Mouse (Mus musculus) testis, adult 2 months (tissue): ENCODE results near the gene Zfp367. TPM values are rescaled to one million over a fixed set of nuclear protein-coding genes. Genes with fewer than 3 reads are reported as not detected.
A peak's percentile ranks its signal among the peaks of the same experiment; 100 is the strongest.

Experiments
- H3K27ac ChIP-seq: fragments of 200-500 bp; 2 replicates; pipeline ENCODE4 v1.5.1; 2012; ENCODE audit warnings: low read depth, low read length; ENCODE audit not compliant: control insufficient read depth, insufficient read depth
- H3K27me3 ChIP-seq: fragments of 200-500 bp; 2 replicates; pipeline ENCODE4 v1.6.1; 2012; ENCODE audit warnings: mild to moderate bottlenecking, low read length, moderate library complexity; ENCODE audit not compliant: control insufficient read depth, insufficient read depth
- H3K36me3 ChIP-seq: fragments of 200-500 bp; 2 replicates; pipeline ENCODE4 v1.6.1; 2012; ENCODE audit warnings: mild to moderate bottlenecking, low read length; ENCODE audit not compliant: control insufficient read depth, insufficient read depth
- H3K4me1 ChIP-seq: fragments of 200-500 bp; 2 replicates; pipeline ENCODE4 v1.6.1; 2012; ENCODE audit warnings: low read length; ENCODE audit not compliant: control insufficient read depth, insufficient read depth
- H3K4me3 ChIP-seq: fragments of 200-500 bp; 2 replicates; pipeline ENCODE4 v1.5.1; 2012; ENCODE audit warnings: low read depth, mild to moderate bottlenecking, low read length, moderate library complexity, mixed read lengths; ENCODE audit not compliant: control insufficient read depth
- CTCF ChIP-seq: fragments of 200-500 bp; IDR thresholded peaks from 2 replicates; pipeline ENCODE4 v1.5.1; 2012; ENCODE audit warnings: low read depth, mild to moderate bottlenecking, inconsistent platforms, low read length, moderate library complexity; ENCODE audit not compliant: control insufficient read depth, insufficient read depth, insufficient replicate concordance
- POLR2A ChIP-seq: fragments of 200-500 bp; IDR thresholded peaks from 2 replicates; pipeline ENCODE4 v1.6.1; 2012; ENCODE audit warnings: low read depth, mild to moderate bottlenecking, inconsistent platforms, low read length, moderate library complexity; ENCODE audit not compliant: control insufficient read depth
- polyA plus RNA-seq: library from polyadenylated mRNA; depleted of rRNA; stranded (reverse); fragments of >200 nt; gene quantifications from 2 replicates; pipeline ENCODE4 v1.2.3, GENCODE M21; 2012; rRNA removed

The Zfp367 gene
- polyA plus RNA-seq, 1 experiment: 29.3 TPM

- no peak for TF ChIP-seq CTCF
- no peak for TF ChIP-seq POLR2A
- no peaks in the 10 kb centered on the region for H3K27me3 ChIP-seq
- no peaks in the 10 kb centered on the region for H3K4me1 ChIP-seq
- H3K4me3 ChIP-seq: no peak overlapping the region
- no peaks in the 10 kb centered on the region for H3K36me3 ChIP-seq
- no peak overlapping the region for H3K27ac ChIP-seq
These were observed 62.7 kb downstream of the Zfp367 start for GRCm38 (mm10) chr13:64090278-64090677.

GRCm38 (mm10) chr13:64089130-64089529 is 63.9 kb downstream of the Zfp367 start, which contains the start of gene Hsd17b3:
Gene Hsd17b3 (minus strand): TSS chr13:64089230.
- H3K27ac ChIP-seq: peak within 1 kb of the TSS; percentile 64
- TF ChIP-seq CTCF (no peak), POLR2A (no peak)
- H3K4me3 ChIP-seq: no peak within 1 kb of the TSS
- H3K27me3 ChIP-seq: no peaks in the 10 kb centered on the region
- H3K4me1 ChIP-seq: no peaks in the 10 kb centered on the region
- H3K36me3 ChIP-seq: no peaks in the 10 kb centered on the region

- Histone ChIP-seq H3K27ac (peak overlapping the region; percentile 64), H3K36me3 (no peaks in the 10 kb centered on the region), H3K4me1 (no peaks in the 10 kb centered on the region), H3K4me3 (no peak overlapping the region), H3K27me3 (no peaks in the 10 kb centered on the region)
- TF ChIP-seq POLR2A (no peak), CTCF (no peak)
These were observed 64.9 kb downstream of the Zfp367 start for GRCm38 (mm10) chr13:64088057-64088456.

- Histone ChIP-seq H3K27me3 (no peaks in the 10 kb centered on the region), H3K4me1 (peaks cover 9% of the 10 kb centered on the region), H3K4me3 (no peak overlapping the region), H3K27ac (no peak overlapping the region), H3K36me3 (no peaks in the 10 kb centered on the region)
- TF ChIP-seq CTCF: no peak
- no peak for TF ChIP-seq POLR2A
These were observed 67.0 kb downstream of the Zfp367 start for GRCm38 (mm10) chr13:64086036-64086435.

- H3K4me1 ChIP-seq: peaks cover 12% of the 10 kb centered on the region
- no peak for TF ChIP-seq CTCF
- no peak for TF ChIP-seq POLR2A
- H3K27ac ChIP-seq: no peak overlapping the region; the same call in 1 of the 2 replicates
- no peaks in the 10 kb centered on the region for H3K36me3 ChIP-seq
- no peak overlapping the region for H3K4me3 ChIP-seq
- H3K27me3 ChIP-seq: no peaks in the 10 kb centered on the region
These were observed 69.7 kb downstream of the Zfp367 start for GRCm38 (mm10) chr13:64083331-64083730.

Other genes with a start within 250 kb of the Zfp367 start
- gene Hsd17b3, start 64.0 kb downstream of the Zfp367 start, polyA plus RNA-seq: 16.4 and 27.2 TPM in 2 replicates
- gene Slc35d2, start 23.8 kb downstream of the Zfp367 start, polyA plus RNA-seq: 0.79 and 1.1 TPM in 2 replicates
- gene Habp4, start 8.6 kb upstream of the Zfp367 start, polyA plus RNA-seq: 186 and 204 TPM in 2 replicates
- 55.6 and 60.4 TPM in 2 replicates for gene Cdc14b, start 122.1 kb upstream of the Zfp367 start, polyA plus RNA-seq
- gene Aaed1, start 159.5 kb upstream of the Zfp367 start, polyA plus RNA-seq: 10.3 and 15.6 TPM in 2 replicates
- gene Ctsl, start 217.7 kb upstream of the Zfp367 start, polyA plus RNA-seq: 120 and 202 TPM in 2 replicates